In genomic region chr3:27081229-27082060, GRCm38 (mm10) we compare ENCODE assay signal across 29 mouse cellular contexts.
DNase-seq lines count a peak whose midpoint lies in the region; ATAC-seq and TF ChIP-seq lines count a peak whose summit lies in the region.
"Had no signal": no experiment of that assay in that cellular context is flagged by ENCODE, and none has a peak within 500 bp of the region (broad histone marks: within the 10 kb centered on the region; RNA-seq: fewer than 3 reads in every experiment).

No protein-coding gene starts in this region.

- H3K79me2 ChIP-seq in liver, adult 2 months (ENCODE audit: control insufficient read depth, insufficient read depth, low read length): no peaks in the 10 kb centered on the region
- H3K79me2 ChIP-seq in CH12.LX (replicated peaks; ENCODE audit: control insufficient read depth, extremely low read depth, insufficient read depth, poor library complexity, severe bottlenecking): no peaks in the 10 kb centered on the region

- in situ Hi-C loops in CH12.LX (cut with MboI; ENCODE audit: low pct_ligation_motif_present, low pct_unique_long_range_greater_than_20kb, low sequenced_read_pairs): no loop called here

- H3K27ac ChIP-seq in heart, embryonic 14.5 days (replicated peaks in 1 of 2; ENCODE audit: control insufficient read depth in 1 of 2, insufficient read depth in 1 of 2, low read depth in 2 of 2, low read length in 2 of 2): no peak overlapping the region
- H3K27ac ChIP-seq in liver, adult 2 months (replicated peaks; ENCODE audit: insufficient read depth, low read depth, low read length): no peak overlapping the region
- H3K27ac ChIP-seq in liver, postnatal 0 days (ENCODE audit: low read depth): no peak overlapping the region
- no peak overlapping the region for H3K27ac ChIP-seq in CH12.LX (ENCODE audit: insufficient read depth, low read depth)
- H3K27ac ChIP-seq: embryonic facial prominence, embryonic 13.5 days; forebrain, embryonic 10.5 days; forebrain, embryonic 15.5 days; gastrocnemius, adult 2 months; heart, embryonic 10.5 days; hindbrain, embryonic 15.5 days; layer of hippocampus, adult 2 months; liver, embryonic 13.5 days; midbrain, embryonic 13.5 days had no signal

- no peak for DNase-seq in heart, postnatal 14 days
- DNase-seq in liver, adult 2 months (ENCODE audit: extremely low read depth, low read depth, low spot score): peak; percentile 4
- DNase-seq in liver, postnatal 0 days: no peak
- peak; percentile 17 for DNase-seq in CH12.LX (ENCODE audit: extremely low read depth)
- DNase-seq in frontal cortex, postnatal 25 days (ENCODE audit: low spot score in 2 of 2): no peak
- DNase-seq: adrenal gland, postnatal 14 days; cerebellum, adult 11-12 months; cerebellum, adult 9-11 months; gastrocnemius, adult 2 months; gastrocnemius, postnatal 36 days; heart, postnatal 36 days; kidney, adult 2 months; kidney, postnatal 36 days; left cerebral cortex, postnatal 4 days; liver, embryonic 13.5 days; lung, adult 2 months; right cerebral cortex, postnatal 4 days; thymus, postnatal 4 days had no signal

- no peak for TF ChIP-seq RAD21 in CH12.LX (IDR thresholded peaks at IDR 0.05; ENCODE audit: low read depth, low read length)

- ATAC-seq in heart, embryonic 14.5 days (ENCODE audit: insufficient number of reproducible peaks, insufficient read depth, low FRiP score, low read depth): no peak
- no peak for ATAC-seq in liver, postnatal 0 days
- 0 out of 2 replicates have a peak, but pooled peaks have one; percentile 35 for ATAC-seq in monocyte, adult 5-6 weeks (replicated peaks; ENCODE audit: insufficient number of reproducible peaks, low FRiP score, low TSS enrichment, poor library complexity, severe bottlenecking)
- ATAC-seq: forebrain, embryonic 15.5 days; inflammation-experienced regulatory T-cells, adult 6 months; midbrain, embryonic 13.5 days had no signal

- H3K4me3 ChIP-seq in heart, embryonic 14.5 days (ENCODE audit: control insufficient read depth in 1 of 2, insufficient read depth in 1 of 2, low read depth in 1 of 2, low read length in 2 of 2): no peak overlapping the region
- H3K4me3 ChIP-seq in liver, adult 2 months (ENCODE audit: insufficient read depth, low read depth, low read length): no peak overlapping the region
- no peak overlapping the region for H3K4me3 ChIP-seq in liver, postnatal 0 days (ENCODE audit: low read depth, low read length)
- H3K4me3 ChIP-seq in CH12.LX (replicated peaks in 1 of 3; ENCODE audit: low read depth in 2 of 3, low read length in 2 of 3, poor library complexity in 1 of 3): no peak overlapping the region
- H3K4me3 ChIP-seq: embryonic facial prominence, embryonic 13.5 days; forebrain, embryonic 10.5 days; forebrain, embryonic 15.5 days; gastrocnemius, adult 2 months; heart, embryonic 10.5 days; hindbrain, embryonic 15.5 days; layer of hippocampus, adult 2 months; liver, embryonic 13.5 days; megakaryocyte, embryonic 14.5 days; midbrain, embryonic 13.5 days had no signal

- peaks cover 4 to 17% of the 10 kb centered on the region in 2 experiments; a peak in 2 of 4 replicates for H3K4me1 ChIP-seq in heart, embryonic 14.5 days (ENCODE audit: control insufficient read depth in 2 of 2, insufficient read depth in 2 of 2, low read length in 2 of 2)
- H3K4me1 ChIP-seq in liver, adult 2 months (ENCODE audit: control insufficient read depth, insufficient read depth, low read length): no peaks in the 10 kb centered on the region
- H3K4me1 ChIP-seq in liver, postnatal 0 days (ENCODE audit: insufficient read depth): no peaks in the 10 kb centered on the region
- H3K4me1 ChIP-seq in CH12.LX (ENCODE audit: control insufficient read depth in 1 of 2, insufficient read depth in 2 of 2): peaks cover 3 to 18% of the 10 kb centered on the region in 2 experiments; a peak in 3 of 4 replicates
- H3K4me1 ChIP-seq: forebrain, embryonic 10.5 days; forebrain, embryonic 15.5 days; heart, embryonic 10.5 days; hindbrain, embryonic 15.5 days; liver, embryonic 13.5 days; midbrain, embryonic 13.5 days had no signal

- no peaks in the 10 kb centered on the region for H3K9me3 ChIP-seq in heart, embryonic 14.5 days (ENCODE audit: control insufficient read depth, low read length)
- no peaks in the 10 kb centered on the region for H3K9me3 ChIP-seq in liver, postnatal 0 days (ENCODE audit: low read length)
- no peaks in the 10 kb centered on the region for H3K9me3 ChIP-seq in CH12.LX (replicated peaks; ENCODE audit: low read length)
- H3K9me3 ChIP-seq: embryonic facial prominence, embryonic 13.5 days; forebrain, embryonic 10.5 days; forebrain, embryonic 15.5 days; heart, embryonic 10.5 days; hindbrain, embryonic 15.5 days; liver, embryonic 13.5 days; midbrain, embryonic 13.5 days had no signal

- TF ChIP-seq EP300 in liver, postnatal 0 days (IDR thresholded peaks at IDR 0.05; ENCODE audit: low read depth): no peak
- TF ChIP-seq EP300 in CH12.LX (IDR thresholded peaks at IDR 0.05; ENCODE audit: low read length): no peak

- TF ChIP-seq CTCF in liver, adult 2 months (IDR thresholded peaks at IDR 0.05; ENCODE audit: low read depth, low read length): no peak
- no peak for TF ChIP-seq CTCF in liver, postnatal 0 days (IDR thresholded peaks at IDR 0.05; ENCODE audit: low read depth)
- no peak for TF ChIP-seq CTCF in CH12.LX (conservative IDR thresholded peaks at IDR 0.05 in 1 of 2, IDR thresholded peaks at IDR 0.05 in 1 of 2; ENCODE audit: low read depth in 2 of 2, low read length in 2 of 2)

- H3K9ac ChIP-seq in heart, embryonic 14.5 days (ENCODE audit: low read length): no peak overlapping the region
- no peak overlapping the region for H3K9ac ChIP-seq in liver, adult 2 months (ENCODE audit: low read depth, low read length)
- H3K9ac ChIP-seq in liver, postnatal 0 days (replicated peaks): no peak overlapping the region
- no peak overlapping the region for H3K9ac ChIP-seq in CH12.LX (ENCODE audit: insufficient read depth, low read depth)
- H3K9ac ChIP-seq: embryonic facial prominence, embryonic 13.5 days; forebrain, embryonic 15.5 days; hindbrain, embryonic 15.5 days; liver, embryonic 13.5 days; midbrain, embryonic 13.5 days had no signal

- TF ChIP-seq POLR2A in liver, adult 2 months (IDR thresholded peaks at IDR 0.05; ENCODE audit: extremely low read depth, insufficient read depth, low read length): no peak
- no peak for TF ChIP-seq POLR2A in CH12.LX (IDR thresholded peaks at IDR 0.05; ENCODE audit: low read depth, low read length)

- intact Hi-C loops in heart, postnatal 14 days (cut with DNase I): no loop called here

- dilution Hi-C loops in CH12.LX (cut with MboI; ENCODE audit: extremely low pct_ligation_motif_present, extremely low pct_unique_long_range_greater_than_20kb, low sequenced_read_pairs): no loop called here

- H3K36me3 ChIP-seq in heart, embryonic 14.5 days (ENCODE audit: control insufficient read depth, insufficient read depth, low read length): peaks cover 6% of the 10 kb centered on the region
- no peaks in the 10 kb centered on the region for H3K36me3 ChIP-seq in liver, adult 2 months (ENCODE audit: control insufficient read depth, insufficient read depth, low read length)
- no peaks in the 10 kb centered on the region for H3K36me3 ChIP-seq in liver, postnatal 0 days (replicated peaks; ENCODE audit: insufficient read depth, low read length)
- H3K36me3 ChIP-seq in CH12.LX (replicated peaks in 1 of 2; ENCODE audit: control insufficient read depth in 1 of 2, insufficient read depth in 1 of 2, low read length in 1 of 2): peaks cover 1 to 34% of the 10 kb centered on the region in 2 experiments
- H3K36me3 ChIP-seq: forebrain, embryonic 15.5 days; hindbrain, embryonic 15.5 days had no signal

- H3K4me2 ChIP-seq in heart, embryonic 14.5 days (ENCODE audit: low read length): 0 out of 2 replicates have a peak overlapping the region, but pooled peaks have one; percentile 6
- no peak overlapping the region for H3K4me2 ChIP-seq in liver, postnatal 0 days (ENCODE audit: low read depth, low read length)
- H3K4me2 ChIP-seq in CH12.LX (ENCODE audit: insufficient read depth, low read depth, poor library complexity, severe bottlenecking): no peak overlapping the region
- H3K4me2 ChIP-seq: embryonic facial prominence, embryonic 13.5 days; forebrain, embryonic 15.5 days; hindbrain, embryonic 15.5 days; liver, embryonic 13.5 days; midbrain, embryonic 13.5 days had no signal

- WGBS in heart, embryonic 14.5 days: 47% methylated on average over 13 of the region's 13 CpGs
- 90% methylated on average over 13 of the region's 13 CpGs for WGBS in liver, adult 2 months
- WGBS in liver, postnatal 0 days (ENCODE audit: insufficient replicate concordance): 85% methylated on average over 13 of the region's 13 CpGs

- no peaks in the 10 kb centered on the region for H3K27me3 ChIP-seq in heart, embryonic 14.5 days (ENCODE audit: control insufficient read depth, insufficient read depth, low read length)
- no peaks in the 10 kb centered on the region for H3K27me3 ChIP-seq in liver, adult 2 months (ENCODE audit: control insufficient read depth, insufficient read depth, low read length)
- no peaks in the 10 kb centered on the region for H3K27me3 ChIP-seq in liver, postnatal 0 days (ENCODE audit: insufficient read depth, low read length)
- H3K27me3 ChIP-seq in CH12.LX (replicated peaks): no peaks in the 10 kb centered on the region
- H3K27me3 ChIP-seq: embryonic facial prominence, embryonic 13.5 days; forebrain, embryonic 15.5 days; hindbrain, embryonic 15.5 days; liver, embryonic 13.5 days; megakaryocyte, embryonic 14.5 days; midbrain, embryonic 13.5 days had no signal

TF ChIP-seq in CH12.LX, 34 proteins besides CTCF, POLR2A, EP300 and RAD21:
- no peak for TF ChIP-seq USF2 (conservative IDR thresholded peaks at IDR 0.05; ENCODE audit: low read depth, low read length)

Comparison
In these comparisons a context has a peak if more than half of its experiments do, and no peak if none do; other contexts are left out.
1. DNase-seq: peak in liver, adult 2 months (single experiment) and CH12.LX (single experiment); none in heart, postnatal 14 days (0 of 2), liver, postnatal 0 days (single experiment) and frontal cortex, postnatal 25 days (0 of 2).